Mouse (Mus musculus) ovary, postnatal 36 days (tissue): ENCODE data around the gene Hus1.
A peak's percentile ranks its signal among the peaks of the same experiment; 100 is the strongest.

Experiments
- DNase-seq: peaks from one replicate; pipeline ENCODE4 v3.0.0; 2022; ENCODE audit warnings: low spot score, mixed read lengths

Gene Hus1

GRCm38 (mm10) chr11:9010853-9011339 is at the start of gene Hus1:
Gene Hus1, minus strand, starts transcription at chr11:9011191.
- peak; percentile 91 for DNase-seq

GRCm38 (mm10) chr11:9060484-9060883 is 49.5 kb upstream of the Hus1 start:
- no peak for DNase-seq

GRCm38 (mm10) chr11:9060029-9060428 is 49.0 kb upstream of the Hus1 start:
- DNase-seq, result no peak

GRCm38 (mm10) chr11:9057711-9058110 is 46.7 kb upstream of the Hus1 start:
- no peak for DNase-seq

- DNase-seq, result no peak
Observed at GRCm38 (mm10) chr11:9056937-9057336, 45.9 kb upstream of the Hus1 start.

- no peak for DNase-seq
Observed at GRCm38 (mm10) chr11:9051895-9052294, 40.9 kb upstream of the Hus1 start.

GRCm38 (mm10) chr11:9050241-9050640 is 39.2 kb upstream of the Hus1 start:
- no peak for DNase-seq

GRCm38 (mm10) chr11:9048703-9049060 is 37.7 kb upstream of the Hus1 start, which contains the start of gene Sun3:
Gene Sun3, minus strand, starts transcription at chr11:9048991.
- no peak for DNase-seq

GRCm38 (mm10) chr11:9048011-9048702 is 37.2 kb upstream of the Hus1 start, which contains the start of gene Gm11992:
Gene Gm11992, plus strand, starts transcription at chr11:9048594.
- peak; percentile 82 for DNase-seq

GRCm38 (mm10) chr11:9047044-9047443 is 36.1 kb upstream of the Hus1 start:
- DNase-seq, result no peak

GRCm38 (mm10) chr11:9046546-9046945 is 35.6 kb upstream of the Hus1 start:
- no peak for DNase-seq

- DNase-seq, result no peak
Observed at GRCm38 (mm10) chr11:9031530-9031929, 20.5 kb upstream of the Hus1 start.

- DNase-seq, result no peak
Observed at GRCm38 (mm10) chr11:9025211-9025610, 14.2 kb upstream of the Hus1 start.

GRCm38 (mm10) chr11:9024782-9025181 is 13.8 kb upstream of the Hus1 start:
- no peak for DNase-seq

GRCm38 (mm10) chr11:9020207-9020606 is 9.2 kb upstream of the Hus1 start:
- DNase-seq, result no peak

- no peak for DNase-seq
Observed at GRCm38 (mm10) chr11:9018491-9019267, 7.7 kb upstream of the Hus1 start.

- no peak for DNase-seq
Observed at GRCm38 (mm10) chr11:9014740-9015139, 3.7 kb upstream of the Hus1 start.

- DNase-seq, result no peak
Observed at GRCm38 (mm10) chr11:9011348-9011747, 357 bp upstream of the Hus1 start.

GRCm38 (mm10) chr11:9010416-9010815 is 575 bp downstream of the Hus1 start:
- DNase-seq, result peak; percentile 30

GRCm38 (mm10) chr11:9008761-9009160 is 2.2 kb downstream of the Hus1 start:
- DNase-seq, result no peak

GRCm38 (mm10) chr11:8988084-8988483 is 22.9 kb downstream of the Hus1 start:
- no peak for DNase-seq

- no peak for DNase-seq
Observed at GRCm38 (mm10) chr11:8986058-8986457, 24.9 kb downstream of the Hus1 start.

GRCm38 (mm10) chr11:8983237-8983861 is 27.6 kb downstream of the Hus1 start:
- DNase-seq, result peak; percentile 54
